Mouse (Mus musculus): Measurements from ENCODE around the gene Gigyf1.

GRCm38 (mm10) chr5:137569031-137569430, 50.7 kb downstream of the Gigyf1 start:
- TF ChIP-seq POLR2A (IDR thresholded peaks at IDR 0.05; ENCODE audit: insufficient read depth, low read length) (no peak), CTCF (IDR thresholded peaks at IDR 0.05; ENCODE audit: low read depth, low read length) (no peak), EP300 (IDR thresholded peaks at IDR 0.05; ENCODE audit: insufficient read depth, low read depth, low read length) (no peak)
